Mouse (Mus musculus) cerebellum, adult 2 months (tissue): ENCODE measurements around the gene Chrna1. TPM values are rescaled to one million over a fixed set of nuclear protein-coding genes. Genes with fewer than 3 reads are reported as not detected.
"Not testable (repeated sequence)": the region's sequence is repeated elsewhere in the genome, so short reads cannot be mapped to it uniquely, and the experiment has no call there.

Experiments used
- DNase-seq, 2 experiments: peaks; one replicate each; pipeline ENCODE4 v3.0.0; 2021
- H3K27ac ChIP-seq: fragments of 200-500 bp; 2 replicates; pipeline ENCODE4 v1.5.1; 2012; ENCODE audit warnings: low read length, control low read depth, inconsistent platforms; ENCODE audit not compliant: insufficient read depth
- H3K27me3 ChIP-seq: fragments of 200-500 bp; 2 replicates; pipeline ENCODE4 v1.6.1; 2012; ENCODE audit warnings: inconsistent platforms, mild to moderate bottlenecking, low read length, moderate library complexity; ENCODE audit not compliant: control insufficient read depth, insufficient read depth
- H3K4me1 ChIP-seq: fragments of 200-500 bp; 2 replicates; pipeline ENCODE4 v1.6.1; 2011; ENCODE audit warnings: low read length; ENCODE audit not compliant: control insufficient read depth, insufficient read depth
- H3K4me3 ChIP-seq: fragments of 200-500 bp; replicated peaks from 2 replicates; pipeline ENCODE3; 2011; ENCODE audit warnings: mild to moderate bottlenecking, low read depth, low read length, control low read depth; ENCODE audit not compliant: insufficient read depth
- CTCF ChIP-seq: fragments of 200-500 bp; IDR thresholded peaks from 2 replicates; pipeline ENCODE4 v1.5.1; 2011; ENCODE audit warnings: low read depth, mild to moderate bottlenecking, control low read depth, low read length, moderate library complexity, borderline replicate concordance; ENCODE audit not compliant: insufficient read depth
- POLR2A ChIP-seq: fragments of 200-500 bp; IDR thresholded peaks from 2 replicates; pipeline ENCODE4 v1.6.1; 2011; ENCODE audit warnings: low read length, control low read depth, borderline replicate concordance; ENCODE audit not compliant: insufficient read depth
- WGBS: fragments of 180-500 bp; shearing (Covaris S2); methylation state at CpG from one replicate; pipeline ENCODE4 v1.1.7; 2018; 5-methylcytosine and 5-hydroxymethylcytosine counted together
- polyA plus RNA-seq: library from polyadenylated mRNA; depleted of rRNA; stranded (reverse); fragments of >200 nt; gene quantifications from 2 replicates; pipeline ENCODE4 v1.2.3, GENCODE M21; 2012

Gene Chrna1
- polyA plus RNA-seq, 1 experiment, result 0.08 TPM

- H3K27me3 ChIP-seq, result no peaks in the 10 kb centered on the region
- no peaks in the 10 kb centered on the region for H3K4me1 ChIP-seq
- peak; percentile 16 to 17 for DNase-seq
- WGBS, result 3% methylated on average over 8 of the region's 8 CpGs
- no peak overlapping the region for H3K4me3 ChIP-seq
- peak; percentile 46; the same call in 1 of the 2 replicates for TF ChIP-seq CTCF
- no peak for TF ChIP-seq POLR2A
- H3K27ac ChIP-seq, result no peak overlapping the region
Measured at GRCm38 (mm10) chr2:73561665-73562063, 18.5 kb downstream of the Chrna1 start.

- H3K4me1 ChIP-seq, result no peaks in the 10 kb centered on the region
- no peak overlapping the region for H3K27ac ChIP-seq
- TF ChIP-seq CTCF (no peak), POLR2A (no peak)
- peak overlapping the region; percentile 64 for H3K4me3 ChIP-seq
- no peak for DNase-seq
- no peaks in the 10 kb centered on the region for H3K27me3 ChIP-seq
- 3% methylated on average over 23 of the region's 23 CpGs for WGBS
Measured at GRCm38 (mm10) chr2:73560899-73561664, 19.1 kb downstream of the Chrna1 start.

- Histone ChIP-seq H3K4me3 (peak overlapping the region; percentile 64), H3K4me1 (no peaks in the 10 kb centered on the region), H3K27me3 (no peaks in the 10 kb centered on the region), H3K27ac (no peak overlapping the region)
- TF ChIP-seq POLR2A (no peak), CTCF (no peak)
- DNase-seq, result no peak
- WGBS, result 56% methylated on average over 7 of the region's 7 CpGs
Measured at GRCm38 (mm10) chr2:73560445-73560844, 19.7 kb downstream of the Chrna1 start.

GRCm38 (mm10) chr2:73557956-73558355, 22.2 kb downstream of the Chrna1 start:
- Histone ChIP-seq H3K4me1 (no peaks in the 10 kb centered on the region), H3K4me3 (no peak overlapping the region), H3K27me3 (no peaks in the 10 kb centered on the region), H3K27ac (no peak overlapping the region)
- 83% methylated on average over 8 of the region's 8 CpGs for WGBS
- TF ChIP-seq POLR2A (no peak), CTCF (no peak)
- DNase-seq, result no peak

- not testable (repeated sequence) for DNase-seq, H3K27ac ChIP-seq, H3K4me3 ChIP-seq, H3K27me3 ChIP-seq, H3K4me1 ChIP-seq
- WGBS, result over 99% methylated on average over 3 of the region's 3 CpGs
Measured at GRCm38 (mm10) chr2:73557061-73557460, 23.1 kb downstream of the Chrna1 start.

- TF ChIP-seq CTCF, result no peak
- TF ChIP-seq POLR2A, result no peak
- no peak overlapping the region for H3K4me3 ChIP-seq
- H3K27ac ChIP-seq, result no peak overlapping the region
- no peak for DNase-seq
- no peaks in the 10 kb centered on the region for H3K27me3 ChIP-seq
- 81% methylated on average over 3 of the region's 3 CpGs for WGBS
- no peaks in the 10 kb centered on the region for H3K4me1 ChIP-seq
Measured at GRCm38 (mm10) chr2:73554389-73554788, 25.7 kb downstream of the Chrna1 start.

GRCm38 (mm10) chr2:73552926-73553325, 27.2 kb downstream of the Chrna1 start:
- Histone ChIP-seq H3K27ac (no peak overlapping the region), H3K27me3 (no peaks in the 10 kb centered on the region), H3K4me1 (no peaks in the 10 kb centered on the region), H3K4me3 (no peak overlapping the region)
- 68% methylated on average over 3 of the region's 3 CpGs for WGBS
- no peak for TF ChIP-seq POLR2A
- no peak for TF ChIP-seq CTCF
- DNase-seq, result no peak

- Histone ChIP-seq H3K4me1 (no peaks in the 10 kb centered on the region), H3K4me3 (no peak overlapping the region), H3K27ac (no peak overlapping the region), H3K27me3 (no peaks in the 10 kb centered on the region)
- no peak for DNase-seq
- WGBS, result 19% methylated on average over 6 of the region's 6 CpGs
- peak; percentile 21; the same call in 1 of the 2 replicates for TF ChIP-seq CTCF
- no peak for TF ChIP-seq POLR2A
Measured at GRCm38 (mm10) chr2:73550725-73551124, 29.4 kb downstream of the Chrna1 start.

- WGBS, result 70% methylated on average over 2 of the region's 2 CpGs
- no peak for TF ChIP-seq CTCF
- no peak for TF ChIP-seq POLR2A
- Histone ChIP-seq H3K27me3 (no peaks in the 10 kb centered on the region), H3K4me1 (no peaks in the 10 kb centered on the region), H3K27ac (no peak overlapping the region), H3K4me3 (no peak overlapping the region)
- no peak for DNase-seq
Measured at GRCm38 (mm10) chr2:73548542-73548941, 31.6 kb downstream of the Chrna1 start.
